Mouse (Mus musculus) megakaryocyte, embryonic 14.5 days (primary cell): ENCODE results near the gene Ppcdc.

Experiments
- FLI1 ChIP-seq: IDR thresholded peaks from 2 replicates; pipeline ENCODE4 v1.6.1; 2012; ENCODE audit warnings: low read length, inconsistent platforms, mixed read lengths
- GATA1 ChIP-seq: IDR thresholded peaks from 3 replicates; pipeline ENCODE4 v1.6.1; 2012; ENCODE audit warnings: mixed read lengths, low read length, inconsistent platforms, borderline replicate concordance

DNA sequence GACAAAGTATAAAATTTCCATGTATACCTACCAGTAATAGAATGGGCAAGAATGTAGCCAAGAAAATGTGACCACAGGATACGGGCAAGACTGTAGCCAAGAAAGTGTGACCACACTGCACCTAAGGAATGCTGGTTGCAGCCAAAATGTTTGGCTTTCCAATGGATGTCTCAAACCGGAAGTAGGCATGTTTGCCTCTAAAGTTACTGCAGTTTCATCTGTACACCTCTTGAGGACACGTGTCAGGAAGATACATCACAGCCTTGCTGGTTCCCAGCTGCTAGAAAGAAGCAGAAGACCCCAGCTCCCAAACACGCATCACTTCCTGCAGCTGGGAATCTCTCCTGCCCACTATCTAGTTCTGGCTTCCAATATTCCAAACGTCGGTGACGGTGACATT is 841 bp downstream of the Ppcdc start:
- no peak for TF ChIP-seq GATA1
- no peak for TF ChIP-seq FLI1
